Mouse (Mus musculus) limb, embryonic 12.5 days (tissue): Measurements from ENCODE around the gene Csrp2. TPM values are rescaled to one million over a fixed set of nuclear protein-coding genes. Genes with fewer than 3 reads are reported as not detected.

Experiments
- ATAC-seq: fragments of 200-750 bp; cut with Nextera tagmentation; 2 replicates; pipeline ENCODE4 v1.8.0; 2017; ENCODE audit warnings: low read depth, moderate TSS enrichment; ENCODE audit not compliant: insufficient number of reproducible peaks, insufficient read depth, low FRiP score, low TSS enrichment
- H3K27ac ChIP-seq: fragments of 300-500 bp; sonication (generic); 2 replicates; pipeline ENCODE4 v1.5.1; 2016; ENCODE audit warnings: mild to moderate bottlenecking, moderate library complexity
- H3K27me3 ChIP-seq: fragments of 300-500 bp; sonication (generic); 2 replicates; pipeline ENCODE4 v1.6.1; 2016; ENCODE audit warnings: mild to moderate bottlenecking, moderate library complexity
- H3K36me3 ChIP-seq: fragments of 300-500 bp; sonication (generic); 2 replicates; pipeline ENCODE4 v1.6.1; 2016; ENCODE audit warnings: mild to moderate bottlenecking, moderate library complexity
- H3K4me1 ChIP-seq: fragments of 300-500 bp; sonication (generic); replicated peaks from 2 replicates; pipeline ENCODE4 v1.6.1; 2016
- H3K4me2 ChIP-seq: fragments of 300-500 bp; sonication (generic); 2 replicates; pipeline ENCODE4 v1.6.1; 2016; ENCODE audit warnings: mild to moderate bottlenecking, moderate library complexity
- H3K4me3 ChIP-seq: fragments of 300-500 bp; sonication (generic); replicated peaks from 2 replicates; pipeline ENCODE4 v1.5.1; 2016; ENCODE audit warnings: mild to moderate bottlenecking
- H3K9ac ChIP-seq: fragments of 300-500 bp; sonication (generic); replicated peaks from 2 replicates; pipeline ENCODE4 v1.6.1; 2016; ENCODE audit warnings: mild to moderate bottlenecking, moderate library complexity
- H3K9me3 ChIP-seq: fragments of 300-500 bp; sonication (generic); 2 replicates; pipeline ENCODE4 v1.6.1; 2016; ENCODE audit warnings: mild to moderate bottlenecking, moderate library complexity
- WGBS: fragments of 180-500 bp; shearing (Covaris S2); methylation state at CpG from one replicate; pipeline ENCODE4 v1.1.7; 2016; 5-methylcytosine and 5-hydroxymethylcytosine counted together
- polyA plus RNA-seq: library from polyadenylated mRNA; unstranded; fragments of >200 nt; fragmentation: Nextera tagmentation; extraction: Ambion mirVana; gene quantifications from 2 replicates; pipeline ENCODE4 v1.2.1, GENCODE M21; 2016

Gene Csrp2
- polyA plus RNA-seq: 182 and 188 TPM in 2 replicates

DNA sequence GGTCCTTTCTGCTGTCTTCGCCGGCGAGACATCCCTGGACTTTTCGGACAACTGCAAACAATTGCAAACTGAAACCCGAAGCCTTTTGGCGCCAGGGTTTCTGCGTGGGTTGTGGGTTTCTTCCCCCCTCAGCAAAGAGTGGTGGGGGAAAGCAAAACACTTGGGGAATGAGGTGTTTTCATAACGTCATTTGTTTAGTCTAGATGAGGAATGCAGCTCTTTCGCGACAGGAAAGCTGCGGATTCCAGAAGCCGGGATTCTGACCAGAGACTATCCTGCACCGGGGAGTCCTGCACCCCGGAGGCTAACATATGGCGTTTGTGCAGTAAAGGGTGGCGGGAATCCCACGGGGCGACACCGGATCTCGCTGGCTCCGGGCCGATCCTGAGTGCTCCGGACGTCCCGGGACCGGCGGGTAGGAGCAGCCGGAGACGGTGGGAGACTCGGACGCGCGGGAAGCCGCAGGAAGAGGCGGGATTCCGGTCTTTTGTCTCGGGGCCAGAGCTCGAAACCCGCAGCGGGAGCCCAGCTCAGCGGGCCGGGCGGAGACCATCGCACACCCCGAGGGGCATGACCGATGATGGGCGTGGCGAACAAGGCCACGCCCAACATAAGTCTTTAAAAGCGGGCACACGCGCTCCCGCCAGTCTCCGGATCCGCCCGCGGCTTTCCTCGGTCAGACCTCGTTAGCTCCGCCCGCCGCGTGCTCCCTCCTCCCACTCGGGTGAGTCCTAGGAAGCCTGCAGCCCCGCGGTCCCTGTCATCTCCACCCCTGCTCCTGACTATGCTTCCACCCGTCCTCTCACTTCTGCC lies at the start of gene Csrp2:
Csrp2 (plus strand) TSS at position 259 of the 813 bp plus-strand sequence.
- under 1% methylated on average over 64 of the region's 67 CpGs for WGBS
- Histone ChIP-seq H3K27ac (peak within 1 kb of the TSS; percentile 98), H3K27me3 (no peaks in the 10 kb centered on the region), H3K36me3 (peaks cover 12% of the 10 kb centered on the region; the same call in 1 of the 2 replicates), H3K9ac (peak within 1 kb of the TSS; percentile 87), H3K4me3 (peak within 1 kb of the TSS; percentile 74), H3K4me1 (peaks cover 41% of the 10 kb centered on the region), H3K4me2 (peak within 1 kb of the TSS; percentile 74), H3K9me3 (no peaks in the 10 kb centered on the region)
- ATAC-seq: peak; percentile 87

DNA sequence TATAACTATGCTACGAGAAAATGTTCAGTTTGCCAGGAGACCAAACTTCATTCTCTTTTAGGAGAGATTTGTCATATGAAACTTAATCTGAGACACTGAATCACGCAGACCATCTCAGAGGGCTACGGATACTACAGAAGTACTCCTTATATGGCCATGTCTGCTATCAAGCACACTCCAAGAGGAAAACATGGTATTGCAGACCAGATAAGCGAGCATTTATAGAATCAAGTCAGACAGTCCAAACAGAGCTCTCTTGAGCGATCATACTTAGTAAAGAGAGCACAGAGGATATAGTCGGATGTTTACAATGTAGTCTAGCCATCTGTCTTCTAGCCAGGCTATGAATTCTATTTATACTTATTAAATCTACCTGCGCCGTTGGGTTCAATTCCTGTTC lies 44.7 kb upstream of the Csrp2 start:
- no peak for ATAC-seq
- Histone ChIP-seq H3K4me3 (no peak overlapping the region), H3K9me3 (no peaks in the 10 kb centered on the region), H3K4me1 (peaks cover 20% of the 10 kb centered on the region), H3K27me3 (no peaks in the 10 kb centered on the region), H3K4me2 (no peak overlapping the region), H3K9ac (no peak overlapping the region), H3K36me3 (no peaks in the 10 kb centered on the region), H3K27ac (no peak overlapping the region)
- WGBS: 90% methylated on average over 8 of the region's 8 CpGs

DNA sequence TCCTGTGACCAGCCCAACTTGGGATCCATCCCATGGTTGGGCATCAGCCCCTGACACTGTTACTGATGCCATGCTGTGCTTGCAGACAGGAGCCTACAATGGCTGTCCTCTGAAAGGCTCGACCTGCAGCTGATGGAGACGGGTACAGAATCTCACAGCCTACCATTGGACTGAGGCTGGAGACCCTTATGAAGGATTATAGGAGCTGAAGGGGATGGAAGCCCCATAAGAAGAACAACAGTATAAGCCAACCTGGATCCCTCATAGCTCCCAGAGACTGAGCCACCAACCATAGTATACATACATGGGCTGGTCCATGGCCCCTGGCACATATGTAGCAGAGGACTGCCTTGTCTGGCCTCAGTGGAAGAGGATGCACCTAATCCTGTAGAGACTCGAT lies 42.6 kb upstream of the Csrp2 start:
- Histone ChIP-seq H3K4me2 (no peak overlapping the region), H3K4me3 (no peak overlapping the region), H3K9me3 (no peaks in the 10 kb centered on the region), H3K27ac (no peak overlapping the region), H3K9ac (no peak overlapping the region), H3K27me3 (no peaks in the 10 kb centered on the region), H3K36me3 (no peaks in the 10 kb centered on the region), H3K4me1 (peaks cover 22% of the 10 kb centered on the region)
- WGBS: 87% methylated on average over 3 of the region's 3 CpGs
- no peak for ATAC-seq

DNA sequence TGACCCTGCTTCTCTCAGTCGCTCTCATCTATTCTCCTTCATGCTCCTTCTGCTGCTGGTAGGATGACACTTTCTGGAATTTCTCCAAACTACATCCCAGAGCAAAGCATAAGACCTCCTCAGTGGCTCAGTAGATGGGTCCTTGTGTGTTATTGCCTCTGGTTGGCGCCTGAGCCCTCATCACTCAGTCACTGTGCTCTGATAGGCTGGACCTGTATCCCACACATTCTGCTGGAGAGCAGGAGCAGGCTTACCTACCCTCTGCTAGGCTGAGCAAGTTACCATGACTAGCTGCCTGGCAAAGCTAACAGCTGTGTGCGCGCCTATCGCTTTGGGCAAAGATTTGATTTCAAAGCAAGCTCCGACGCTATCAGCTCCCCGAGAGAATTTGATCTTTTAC lies 41.7 kb upstream of the Csrp2 start:
- Histone ChIP-seq H3K9ac (no peak overlapping the region), H3K36me3 (no peaks in the 10 kb centered on the region), H3K4me3 (no peak overlapping the region), H3K27ac (no peak overlapping the region), H3K9me3 (no peaks in the 10 kb centered on the region), H3K4me1 (peaks cover 22% of the 10 kb centered on the region), H3K4me2 (no peak overlapping the region), H3K27me3 (no peaks in the 10 kb centered on the region)
- WGBS: 69% methylated on average over 8 of the region's 8 CpGs
- no peak for ATAC-seq

DNA sequence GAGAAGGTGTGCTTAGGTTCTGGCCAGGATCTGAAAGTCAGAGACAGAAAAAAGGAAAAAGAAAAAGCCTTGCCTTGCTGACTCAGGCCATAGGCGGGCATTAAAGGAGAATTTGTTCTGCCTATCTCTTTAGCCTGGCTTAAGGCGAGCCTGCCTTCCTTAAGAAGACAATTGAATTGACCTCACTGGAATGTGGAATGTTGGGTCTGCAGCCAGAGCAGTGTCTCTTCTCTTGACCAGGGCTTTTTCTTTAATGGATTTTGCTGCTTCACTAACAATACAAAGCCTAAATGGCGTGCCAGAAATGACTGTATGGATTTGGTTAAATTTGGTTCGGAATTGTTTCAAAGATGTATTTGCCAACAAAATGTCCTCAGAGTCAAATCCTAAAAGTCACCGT lies 40.9 kb upstream of the Csrp2 start:
- 34% methylated on average over 5 of the region's 5 CpGs for WGBS

DNA sequence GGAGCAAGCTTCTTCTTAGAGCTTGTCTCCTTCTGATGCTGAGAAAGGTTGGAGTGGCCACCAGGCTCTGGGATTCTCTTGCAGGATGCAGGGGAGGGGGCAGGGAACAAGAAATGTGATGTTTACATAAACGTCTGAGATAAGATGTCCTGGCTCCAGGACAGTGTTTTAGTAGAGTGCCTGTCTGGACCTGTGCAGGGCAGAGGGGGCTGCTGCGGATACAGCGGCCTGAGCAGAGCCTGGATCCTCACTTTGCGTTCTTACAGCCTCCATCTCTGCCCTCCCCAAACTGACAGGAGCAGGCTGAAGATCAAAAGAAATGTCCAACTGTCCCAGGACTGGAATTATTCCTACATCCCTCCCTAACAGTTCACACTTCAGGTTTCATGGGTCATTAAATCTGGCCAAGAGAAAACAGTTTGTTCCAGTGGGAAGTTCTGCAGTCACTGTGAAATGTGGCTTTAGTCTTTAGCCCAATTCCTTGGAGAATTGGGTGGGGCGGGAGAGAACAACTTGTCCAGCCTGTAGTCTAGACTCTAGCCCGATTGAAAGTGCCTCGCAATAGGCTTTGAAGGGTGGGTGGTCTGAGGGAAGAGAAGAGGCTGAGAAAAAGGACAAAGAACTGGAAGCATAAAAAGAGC lies 40.0 kb upstream of the Csrp2 start:
- 14% methylated on average over 7 of the region's 7 CpGs for WGBS
- Histone ChIP-seq H3K27ac (no peak overlapping the region), H3K9ac (no peak overlapping the region; the same call in 1 of the 2 replicates), H3K4me2 (no peak overlapping the region; the same call in 1 of the 2 replicates), H3K9me3 (no peaks in the 10 kb centered on the region), H3K4me1 (peaks cover 22% of the 10 kb centered on the region), H3K4me3 (no peak overlapping the region), H3K27me3 (no peaks in the 10 kb centered on the region; the same call in 1 of the 2 replicates), H3K36me3 (no peaks in the 10 kb centered on the region)
- ATAC-seq: no peak

More for the DNA sequence above, 40.9 kb upstream of the Csrp2 start:
- no peak overlapping the region for H3K9ac ChIP-seq
- no peak for ATAC-seq
- no peak overlapping the region for H3K4me3 ChIP-seq
- no peak overlapping the region for H3K27ac ChIP-seq
- no peaks in the 10 kb centered on the region for H3K9me3 ChIP-seq
- peaks cover 22% of the 10 kb centered on the region for H3K4me1 ChIP-seq
- no peaks in the 10 kb centered on the region; the same call in 1 of the 2 replicates for H3K27me3 ChIP-seq
- H3K36me3 ChIP-seq: no peaks in the 10 kb centered on the region
- H3K4me2 ChIP-seq: no peak overlapping the region

DNA sequence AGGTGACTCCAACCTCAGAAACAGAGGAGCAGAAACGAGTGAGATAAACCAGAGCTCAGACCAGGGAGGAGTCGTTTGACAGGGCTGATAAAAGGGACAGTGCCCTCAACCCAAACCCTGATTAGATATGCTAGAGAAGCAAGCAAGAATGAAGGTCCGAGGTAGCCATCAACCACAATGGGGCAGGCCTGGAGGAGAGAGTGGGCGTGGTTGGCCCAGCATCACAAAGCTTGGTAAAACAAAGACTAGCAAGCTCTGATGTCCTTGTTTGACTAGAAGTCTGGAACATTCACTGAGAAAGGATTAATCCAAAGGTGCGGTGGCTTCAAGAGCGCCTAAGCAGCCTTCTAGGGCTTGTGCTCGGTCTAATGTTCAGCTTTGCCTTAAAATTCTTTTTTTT lies 38.2 kb upstream of the Csrp2 start:
- H3K4me2 ChIP-seq: no peak overlapping the region
- no peaks in the 10 kb centered on the region for H3K9me3 ChIP-seq
- H3K27me3 ChIP-seq: no peaks in the 10 kb centered on the region; the same call in 1 of the 2 replicates
- no peak overlapping the region for H3K4me3 ChIP-seq
- no peak overlapping the region for H3K9ac ChIP-seq
- H3K27ac ChIP-seq: no peak overlapping the region
- no peaks in the 10 kb centered on the region for H3K36me3 ChIP-seq
- H3K4me1 ChIP-seq: peaks cover 22% of the 10 kb centered on the region
- 63% methylated on average over 7 of the region's 7 CpGs for WGBS
- no peak for ATAC-seq

DNA sequence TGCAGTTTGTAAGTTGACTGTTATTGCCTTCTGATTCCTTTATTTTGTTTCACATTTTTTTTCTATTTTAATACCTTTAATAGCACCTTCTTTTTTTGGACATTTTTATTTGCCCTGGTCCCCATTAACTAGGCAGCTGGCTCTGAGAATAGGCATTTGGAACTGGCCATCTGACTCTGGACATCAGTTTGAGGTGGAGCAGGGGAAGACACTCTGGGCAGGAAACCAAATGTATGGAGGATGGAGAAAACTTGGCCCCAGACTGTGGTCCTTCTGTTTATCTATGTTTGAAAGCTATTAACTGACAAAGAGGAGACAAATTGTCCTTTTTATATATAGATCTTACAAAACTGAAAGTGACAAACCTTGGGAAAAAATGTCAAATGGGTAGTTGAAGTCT lies 36.9 kb upstream of the Csrp2 start:
- H3K27me3 ChIP-seq: no peaks in the 10 kb centered on the region; the same call in 1 of the 2 replicates
- no peak overlapping the region for H3K27ac ChIP-seq
- no peaks in the 10 kb centered on the region for H3K9me3 ChIP-seq
- no peak overlapping the region for H3K4me2 ChIP-seq
- no peak overlapping the region for H3K4me3 ChIP-seq
- H3K36me3 ChIP-seq: no peaks in the 10 kb centered on the region
- H3K9ac ChIP-seq: no peak overlapping the region
- ATAC-seq: no peak
- H3K4me1 ChIP-seq: peaks cover 21% of the 10 kb centered on the region

DNA sequence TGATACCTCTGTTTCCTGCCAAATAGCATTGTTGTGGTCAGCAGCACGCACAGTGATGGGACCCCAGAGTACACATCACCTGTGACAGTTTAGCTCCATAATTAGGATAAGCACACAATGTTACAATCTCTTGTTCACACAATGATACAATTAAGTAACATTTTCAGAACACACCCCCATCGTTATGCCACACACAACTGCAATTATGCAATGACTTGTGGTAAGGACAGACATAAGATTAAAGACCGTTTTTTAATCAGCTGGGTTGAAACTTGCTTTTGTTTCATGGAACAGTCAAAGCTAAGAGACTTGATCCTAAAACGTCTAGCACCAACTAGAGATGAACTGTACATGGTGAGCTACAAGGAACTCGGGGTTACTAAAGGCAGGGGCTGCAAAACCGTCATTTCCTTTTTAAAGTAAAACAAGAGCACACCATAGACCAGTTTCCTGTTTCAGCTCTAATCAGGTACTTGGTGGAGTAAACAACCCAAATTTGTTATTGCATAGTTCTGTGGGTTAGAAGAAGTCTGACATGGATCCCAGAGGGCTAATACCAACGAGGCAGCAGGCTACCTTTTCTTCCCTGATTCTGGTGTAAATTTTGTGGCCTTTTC lies 28.8 kb upstream of the Csrp2 start:
- H3K4me1 ChIP-seq: no peaks in the 10 kb centered on the region
- no peak overlapping the region for H3K4me2 ChIP-seq
- no peaks in the 10 kb centered on the region for H3K27me3 ChIP-seq
- H3K36me3 ChIP-seq: no peaks in the 10 kb centered on the region
- no peak overlapping the region for H3K4me3 ChIP-seq
- no peaks in the 10 kb centered on the region for H3K9me3 ChIP-seq
- H3K9ac ChIP-seq: no peak overlapping the region
- no peak overlapping the region for H3K27ac ChIP-seq
- no peak for ATAC-seq
- WGBS: 60% methylated on average over 7 of the region's 7 CpGs

DNA sequence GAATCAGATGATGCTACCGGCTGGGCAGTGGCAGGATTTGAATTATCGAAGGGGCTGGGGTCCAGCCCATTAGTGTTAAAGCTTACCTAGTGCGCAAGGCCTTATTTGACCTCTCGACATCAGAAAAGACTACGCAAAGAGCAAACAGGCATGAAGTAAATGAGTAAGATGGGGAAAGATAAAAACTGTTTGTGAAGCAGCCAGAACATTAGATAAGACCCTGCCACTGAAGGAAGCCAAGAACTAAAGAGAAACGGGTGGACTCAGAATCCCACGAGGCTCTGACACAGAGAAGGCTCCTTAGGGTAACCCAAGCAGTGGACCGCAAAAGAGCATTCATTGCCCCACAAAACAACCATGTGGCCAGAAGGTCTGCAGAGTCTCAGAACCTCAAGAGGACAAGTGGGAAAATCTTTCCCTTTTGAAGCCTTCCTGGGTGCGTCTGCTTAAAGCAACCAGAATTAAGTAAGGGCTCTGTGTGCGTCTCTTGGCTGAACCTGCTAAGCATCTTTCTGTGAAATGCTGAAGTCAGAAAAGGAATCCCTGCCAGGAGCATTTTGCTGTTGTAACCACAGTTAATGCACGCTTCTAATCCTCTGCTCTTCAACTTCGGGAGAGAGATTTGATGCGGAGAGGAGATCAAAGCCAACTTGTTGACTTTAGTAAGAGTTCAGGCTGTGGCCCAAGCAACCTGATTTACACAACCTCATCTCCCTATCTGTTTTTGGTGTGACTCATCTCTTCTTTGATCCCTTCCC lies 19.7 kb upstream of the Csrp2 start:
- Histone ChIP-seq H3K27ac (no peak overlapping the region), H3K4me1 (no peaks in the 10 kb centered on the region), H3K27me3 (no peaks in the 10 kb centered on the region), H3K9me3 (no peaks in the 10 kb centered on the region), H3K4me2 (no peak overlapping the region), H3K4me3 (no peak overlapping the region), H3K36me3 (no peaks in the 10 kb centered on the region), H3K9ac (no peak overlapping the region)
- WGBS: 44% methylated on average over 13 of the region's 13 CpGs
- ATAC-seq: no peak

DNA sequence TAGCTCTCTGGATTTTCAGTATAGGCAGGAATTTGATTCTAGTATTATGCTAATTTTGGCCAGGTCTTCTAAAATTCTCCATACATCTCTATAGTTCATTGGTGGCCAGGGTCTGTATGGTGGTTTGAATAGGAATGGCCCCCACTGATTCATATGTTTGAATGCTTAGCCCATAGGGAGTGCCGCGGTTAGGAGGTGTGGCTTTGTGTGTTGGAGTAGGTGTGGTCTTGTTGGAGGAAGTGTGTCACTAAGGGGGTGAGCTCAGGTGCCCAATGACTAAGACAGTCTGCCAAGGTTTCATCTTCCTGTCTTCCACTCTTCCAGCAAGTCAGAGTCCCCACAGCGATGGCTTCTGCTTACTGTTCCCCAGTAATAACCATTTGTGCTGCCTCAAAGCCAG lies 15.7 kb upstream of the Csrp2 start:
- H3K4me3 ChIP-seq: no peak overlapping the region
- ATAC-seq: no peak
- H3K36me3 ChIP-seq: no peaks in the 10 kb centered on the region
- no peak overlapping the region for H3K27ac ChIP-seq
- no peak overlapping the region for H3K9ac ChIP-seq
- no peaks in the 10 kb centered on the region for H3K9me3 ChIP-seq
- WGBS: 94% methylated on average over 3 of the region's 3 CpGs
- H3K4me2 ChIP-seq: no peak overlapping the region
- H3K4me1 ChIP-seq: no peaks in the 10 kb centered on the region
- no peaks in the 10 kb centered on the region for H3K27me3 ChIP-seq
